ENCODE assay signal across 9 mouse cellular contexts in the genomic region with DNA sequence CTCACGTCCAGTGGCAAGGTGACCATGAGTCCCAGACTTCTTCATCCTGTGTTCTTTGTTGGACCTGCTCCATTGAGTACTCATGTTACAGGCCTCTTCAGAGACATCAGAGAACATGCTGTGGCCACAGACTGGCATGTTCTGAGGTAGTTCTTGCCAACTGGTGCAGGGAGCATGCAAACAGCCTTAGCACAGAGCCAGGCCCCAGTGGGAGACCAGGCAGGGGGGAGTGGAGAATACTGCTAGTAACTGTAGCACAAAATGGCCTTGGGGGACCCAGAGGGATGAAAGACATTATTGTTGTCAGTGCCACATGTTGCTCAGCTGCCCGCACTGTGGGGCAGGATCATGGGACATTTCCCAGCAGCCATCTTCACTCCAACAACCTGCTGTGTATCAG.
"Had no signal": no experiment of that assay in that cellular context is flagged by ENCODE, and none has a peak within 500 bp of the region (broad histone marks: within the 10 kb centered on the region; RNA-seq: fewer than 3 reads in every experiment).

No protein-coding gene starts in this region.

- ATAC-seq: midbrain, embryonic 16.5 days had no signal

- H3K4me3 ChIP-seq: kidney, embryonic 15.5 days; limb, embryonic 15.5 days; midbrain, embryonic 12.5 days had no signal

- H3K36me3 ChIP-seq: kidney, embryonic 15.5 days; limb, embryonic 15.5 days; midbrain, embryonic 12.5 days had no signal

- H3K27me3 ChIP-seq: kidney, embryonic 15.5 days; limb, embryonic 15.5 days had no signal

- H3K4me1 ChIP-seq: limb, embryonic 15.5 days had no signal

- H3K9me3 ChIP-seq: kidney, embryonic 15.5 days; limb, embryonic 15.5 days; midbrain, embryonic 12.5 days had no signal

- H3K9ac ChIP-seq: kidney, embryonic 15.5 days; limb, embryonic 15.5 days; liver, embryonic 14.5 days; midbrain, embryonic 12.5 days had no signal

- H3K4me2 ChIP-seq: kidney, embryonic 15.5 days; limb, embryonic 15.5 days; midbrain, embryonic 12.5 days had no signal

- H3K27ac ChIP-seq: kidney, embryonic 15.5 days; limb, embryonic 15.5 days; liver, embryonic 14.5 days; midbrain, embryonic 12.5 days had no signal

- DNase-seq: kidney, postnatal 14 days; right cerebral cortex, adult 18-20 months; right cerebral cortex, postnatal 25 days; thymus, postnatal 36 days had no signal
